Mouse (Mus musculus) liver, embryonic 16.5 days (tissue): ENCODE data around the gene Cbfa2t3. TPM values are rescaled to one million over a fixed set of nuclear protein-coding genes. Genes with fewer than 3 reads are reported as not detected.

Experiments
- ATAC-seq: fragments of 200-750 bp; cut with Nextera tagmentation; 2 replicates; pipeline ENCODE4 v1.8.0; 2017; ENCODE audit warnings: low read depth, mild to moderate bottlenecking, moderate number of reproducible peaks, moderate library complexity
- H3K27ac ChIP-seq: fragments of 300-500 bp; sonication (generic); 2 replicates; pipeline ENCODE4 v1.5.1; 2014; ENCODE audit warnings: mild to moderate bottlenecking, low read length
- H3K27me3 ChIP-seq: fragments of 300-500 bp; sonication (generic); 2 replicates; pipeline ENCODE4 v1.6.1; 2014; ENCODE audit warnings: low read depth, low read length, mixed read lengths; ENCODE audit not compliant: control insufficient read depth, insufficient read depth
- H3K36me3 ChIP-seq: fragments of 300-500 bp; sonication (generic); 2 replicates; pipeline ENCODE4 v1.6.1; 2014; ENCODE audit warnings: mild to moderate bottlenecking; ENCODE audit not compliant: control insufficient read depth, insufficient read depth
- H3K4me1 ChIP-seq: fragments of 300-500 bp; sonication (generic); 2 replicates; pipeline ENCODE4 v1.6.1; 2014; ENCODE audit warnings: low read depth, low read length, mixed read lengths; ENCODE audit not compliant: control insufficient read depth
- H3K4me2 ChIP-seq: fragments of 300-500 bp; sonication (generic); 2 replicates; pipeline ENCODE4 v1.6.1; 2014; ENCODE audit warnings: low read depth, low read length, mixed read lengths
- H3K4me3 ChIP-seq: fragments of 300-500 bp; sonication (generic); 2 replicates; pipeline ENCODE4 v1.5.1; 2014; ENCODE audit warnings: low read depth, mild to moderate bottlenecking, low read length
- H3K9ac ChIP-seq: fragments of 300-500 bp; sonication (generic); 2 replicates; pipeline ENCODE4 v1.6.1; 2014; ENCODE audit warnings: low read depth, low read length
- H3K9me3 ChIP-seq: fragments of 300-500 bp; sonication (generic); replicated peaks from 2 replicates; pipeline ENCODE4 v1.6.1; 2016; ENCODE audit warnings: low read length; ENCODE audit not compliant: control insufficient read depth
- WGBS: fragments of 180-500 bp; shearing (Covaris S2); extraction: QIAGEN DNeasy Blood & Tissue Kit; methylation state at CpG from one replicate; pipeline ENCODE4 v1.1.7; 2014; ENCODE audit not compliant: insufficient replicate concordance; 5-methylcytosine and 5-hydroxymethylcytosine counted together
- polyA plus RNA-seq: library from polyadenylated mRNA; unstranded; fragments of >200 nt; fragmentation: Nextera tagmentation; extraction: Ambion mirVana; gene quantifications from 2 replicates; pipeline ENCODE4 v1.2.1, GENCODE M21; 2015

Cbfa2t3 gene
- polyA plus RNA-seq, 1 experiment from 2014 or later, result 3.3 TPM

DNA sequence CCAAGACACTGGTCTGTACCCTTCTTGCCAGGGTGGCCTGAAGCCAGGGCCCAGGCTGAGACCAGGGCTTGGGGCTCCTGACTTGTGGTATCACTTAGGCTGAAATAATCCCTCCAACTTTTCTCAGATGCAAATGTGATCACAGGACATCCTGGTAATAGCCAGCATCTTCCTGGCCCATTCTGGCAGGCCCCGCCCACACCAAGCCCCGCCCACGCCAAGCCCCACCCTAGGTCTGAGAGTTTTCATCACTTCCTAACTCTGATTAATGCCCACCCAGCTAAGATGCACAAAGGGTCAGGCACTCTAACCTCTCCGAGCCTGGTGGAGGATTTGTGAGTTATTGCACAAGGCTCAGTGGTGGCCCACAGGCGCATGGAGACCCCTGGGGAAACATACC, 78.5 kb downstream of the Cbfa2t3 start:
- no peak overlapping the region for H3K27ac ChIP-seq
- no peak overlapping the region for H3K4me2 ChIP-seq
- 23% methylated on average over 5 of the region's 5 CpGs for WGBS
- H3K4me1 ChIP-seq, result peaks cover 20% of the 10 kb centered on the region
- H3K9me3 ChIP-seq, result no peaks in the 10 kb centered on the region
- no peaks in the 10 kb centered on the region for H3K36me3 ChIP-seq
- no peak for ATAC-seq
- H3K9ac ChIP-seq, result no peak overlapping the region
- H3K4me3 ChIP-seq, result no peak overlapping the region
- no peaks in the 10 kb centered on the region for H3K27me3 ChIP-seq

- 33% methylated on average over 6 of the region's 6 CpGs for whole genome bisulfite sequencing
These were observed 80.1 kb downstream of the Cbfa2t3 start for GRCm38 (mm10) chr8:122618660-122619378.

DNA sequence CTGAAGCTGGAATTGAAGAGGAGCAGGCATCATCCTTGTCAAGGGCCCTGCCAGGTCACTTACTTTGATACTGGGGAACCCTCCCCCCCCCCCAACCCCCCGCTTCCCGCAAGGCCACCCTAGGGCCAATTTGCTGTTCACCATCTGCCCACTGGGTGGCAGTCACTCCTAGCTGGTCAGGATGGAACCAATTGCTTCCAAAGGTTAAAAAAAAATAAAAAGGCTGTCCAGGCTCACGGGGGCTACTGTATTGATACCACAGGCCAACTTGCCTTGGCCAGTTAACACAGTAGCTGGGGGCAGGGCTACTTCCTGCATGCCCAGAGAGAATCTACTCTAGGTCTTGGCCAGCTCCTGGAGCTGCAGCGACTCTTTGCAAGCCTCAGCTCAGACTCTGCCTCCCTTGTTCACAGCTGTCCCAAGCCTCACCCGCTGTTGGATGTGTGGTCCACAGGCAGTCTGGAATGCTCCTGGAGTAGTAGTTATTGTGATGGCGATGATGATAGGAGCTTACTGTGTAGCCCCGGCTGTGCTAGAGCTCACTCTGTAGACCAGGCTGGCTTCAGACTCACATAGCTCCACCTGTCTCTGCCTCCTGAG, 80.9 kb downstream of the Cbfa2t3 start:
- 35% methylated on average over 5 of the region's 7 CpGs for WGBS
- Histone ChIP-seq H3K9me3 (no peaks in the 10 kb centered on the region), H3K4me3 (no peak overlapping the region; the same call in 1 of the 2 replicates), H3K27me3 (no peaks in the 10 kb centered on the region), H3K4me2 (peak overlapping the region; percentile 35), H3K9ac (0 out of 2 replicates have a peak overlapping the region, but pooled peaks have one; percentile 17), H3K36me3 (no peaks in the 10 kb centered on the region), H3K27ac (peak overlapping the region; percentile 68), H3K4me1 (peaks cover 20% of the 10 kb centered on the region)
- ATAC-seq, result peak; percentile 14; the same call in 1 of the 2 replicates

More at GRCm38 (mm10) chr8:122618660-122619378, 80.1 kb downstream of the Cbfa2t3 start:
- H3K36me3 ChIP-seq, result no peaks in the 10 kb centered on the region
- H3K4me1 ChIP-seq, result peaks cover 20% of the 10 kb centered on the region
- no peaks in the 10 kb centered on the region for H3K9me3 ChIP-seq
- peak overlapping the region; percentile 73 for H3K27ac ChIP-seq
- H3K27me3 ChIP-seq, result no peaks in the 10 kb centered on the region
- H3K4me3 ChIP-seq, result no peak overlapping the region; the same call in 1 of the 2 replicates
- H3K4me2 ChIP-seq, result peak overlapping the region; percentile 35
- ATAC-seq, result peak; percentile 96
- H3K9ac ChIP-seq, result peak overlapping the region; percentile 18

GRCm38 (mm10) chr8:122616181-122616905, 82.6 kb downstream of the Cbfa2t3 start:
- no peaks in the 10 kb centered on the region for H3K9me3 ChIP-seq
- peaks cover 33% of the 10 kb centered on the region for H3K4me1 ChIP-seq
- no peak overlapping the region for H3K9ac ChIP-seq
- H3K36me3 ChIP-seq, result no peaks in the 10 kb centered on the region
- 65% methylated on average over 9 of the region's 9 CpGs for WGBS
- no peak overlapping the region for H3K4me3 ChIP-seq
- H3K4me2 ChIP-seq, result no peak overlapping the region
- no peak overlapping the region for H3K27ac ChIP-seq
- H3K27me3 ChIP-seq, result no peaks in the 10 kb centered on the region
- ATAC-seq, result no peak

GRCm38 (mm10) chr8:122611295-122612133, 87.4 kb downstream of the Cbfa2t3 start, which contains the start of the genes Galns and Trappc2l:
Galns (minus strand) TSS chr8:122611463.
Trappc2l (plus strand) TSS chr8:122611640.
- no peaks in the 10 kb centered on the region for H3K36me3 ChIP-seq
- no peaks in the 10 kb centered on the region for H3K9me3 ChIP-seq
- under 1% methylated on average over 57 of the region's 57 CpGs for WGBS
- H3K9ac ChIP-seq, result peak within 1 kb of the TSS; percentile 81
- peaks cover 19% of the 10 kb centered on the region for H3K4me1 ChIP-seq
- peak within 1 kb of the TSS; percentile 75 for H3K27ac ChIP-seq
- peak within 1 kb of the TSS; percentile 72 for H3K4me3 ChIP-seq
- H3K27me3 ChIP-seq, result no peaks in the 10 kb centered on the region
- H3K4me2 ChIP-seq, result peak within 1 kb of the TSS; percentile 99
- peak; percentile 95 for ATAC-seq

DNA sequence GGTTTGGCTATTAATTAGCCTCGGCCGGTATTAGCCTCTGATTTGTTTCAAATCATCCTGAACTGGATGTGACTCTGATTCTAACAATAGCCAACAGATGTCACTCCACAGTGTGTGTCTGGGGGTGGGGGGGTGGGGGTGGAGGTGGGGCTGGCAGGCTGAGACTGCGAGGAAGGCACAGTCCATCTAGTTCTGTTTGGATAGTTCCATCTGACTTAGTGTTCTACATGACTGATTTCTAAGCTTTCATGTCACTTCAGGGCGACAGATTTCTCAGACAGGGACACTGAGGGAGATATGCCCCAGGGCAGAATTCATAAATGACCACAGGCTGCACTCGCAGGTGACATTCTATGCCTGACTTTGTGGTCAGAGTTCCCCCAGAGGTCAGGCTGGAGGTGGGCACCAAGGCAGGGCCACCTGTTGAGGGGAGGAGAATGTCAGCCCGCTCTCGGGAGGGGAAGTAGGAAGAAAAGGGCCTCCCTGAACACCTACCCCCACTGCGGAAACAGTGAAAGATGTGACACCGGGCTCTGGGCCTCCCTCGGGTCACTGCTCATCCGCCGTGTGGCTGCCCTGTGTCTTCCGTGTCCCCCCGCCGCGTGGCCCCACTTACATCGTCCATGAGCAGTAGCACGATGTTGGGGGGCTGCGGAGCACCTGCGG, 88.2 kb downstream of the Cbfa2t3 start:
- Histone ChIP-seq H3K9ac (peak overlapping the region; percentile 81), H3K27me3 (no peaks in the 10 kb centered on the region), H3K4me2 (peak overlapping the region; percentile 99), H3K4me3 (peak overlapping the region; percentile 72), H3K27ac (peak overlapping the region; percentile 75), H3K9me3 (no peaks in the 10 kb centered on the region), H3K4me1 (peaks cover 19% of the 10 kb centered on the region), H3K36me3 (no peaks in the 10 kb centered on the region)
- ATAC-seq, result peak; percentile 9
- WGBS, result 4% methylated on average over 20 of the region's 20 CpGs

DNA sequence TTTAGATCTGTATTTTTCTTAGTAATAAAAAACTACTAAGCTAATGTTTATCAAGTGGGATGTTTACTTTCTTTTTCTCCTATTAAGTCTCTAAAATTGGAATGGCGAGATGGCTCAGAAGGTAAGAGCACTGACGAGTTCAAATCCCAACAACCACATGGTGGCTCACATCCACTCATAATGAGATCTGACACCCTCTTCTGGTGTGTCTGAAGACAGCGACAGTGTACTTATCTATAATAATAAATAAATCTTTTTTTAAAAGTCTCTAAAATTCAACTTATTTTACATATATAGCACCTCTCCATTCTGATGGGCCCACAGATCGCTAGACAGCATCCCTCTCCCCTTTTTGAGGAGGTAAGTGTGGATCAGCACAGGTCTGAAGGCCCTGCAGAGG, 88.7 kb downstream of the Cbfa2t3 start:
- whole genome bisulfite sequencing, result 59% methylated on average over 4 of the region's 4 CpGs
- H3K4me2 ChIP-seq, result peak overlapping the region; percentile 99; the same call in 1 of the 2 replicates
- H3K9me3 ChIP-seq, result no peaks in the 10 kb centered on the region
- H3K27ac ChIP-seq, result no peak overlapping the region
- peaks cover 19% of the 10 kb centered on the region for H3K4me1 ChIP-seq
- ATAC-seq, result no peak
- H3K9ac ChIP-seq, result no peak overlapping the region
- peak overlapping the region; percentile 72 for H3K4me3 ChIP-seq
- H3K27me3 ChIP-seq, result no peaks in the 10 kb centered on the region
- H3K36me3 ChIP-seq, result no peaks in the 10 kb centered on the region

GRCm38 (mm10) chr8:122606810-122607209, 92.1 kb downstream of the Cbfa2t3 start:
- H3K9me3 ChIP-seq, result no peaks in the 10 kb centered on the region
- H3K27ac ChIP-seq, result no peak overlapping the region
- H3K9ac ChIP-seq, result no peak overlapping the region
- no peaks in the 10 kb centered on the region for H3K36me3 ChIP-seq
- H3K4me3 ChIP-seq, result no peak overlapping the region
- peaks cover 7% of the 10 kb centered on the region for H3K4me1 ChIP-seq
- no peaks in the 10 kb centered on the region for H3K27me3 ChIP-seq
- ATAC-seq, result no peak
- WGBS, result 78% methylated on average over 11 of the region's 12 CpGs
- no peak overlapping the region for H3K4me2 ChIP-seq
